Mouse (Mus musculus) liver, embryonic 14.5 days (tissue): ENCODE measurements at regions not wholly inside any gene's neighbourhood (a gene's known extent, or its start where the extent isn't known, plus 50 kb on each side); places are given as distances from the start of the nearest gene placed in this dataset.

Experiments
- CTCF ChIP-seq: IDR thresholded peaks from 2 replicates; pipeline ENCODE4 v1.5.1; 2016; ENCODE audit warnings: antibody characterized with exemption, low read depth, control low read depth
- EP300 ChIP-seq: IDR thresholded peaks from 2 replicates; pipeline ENCODE4 v1.6.1; 2016; ENCODE audit warnings: antibody characterized with exemption, low read depth

- TF ChIP-seq CTCF, result no peak
- no peak for TF ChIP-seq EP300
Measured at GRCm38 (mm10) chr7:72496933-72497631, 190.7 kb upstream of the Mctp2 start.
